Mouse (Mus musculus): ENCODE measurements around the gene Prr29. TPM values are rescaled to one million over a fixed set of nuclear protein-coding genes. Genes with fewer than 3 reads are reported as not detected.
"Not testable (repeated sequence)": the region's sequence is repeated elsewhere in the genome, so short reads cannot be mapped to it uniquely, and the experiment has no call there.

Gene Prr29
- polyA plus RNA-seq, 1 experiment from 2014 or later, result not detected

- WGBS, result 72% methylated on average over 3 of the region's 3 CpGs
Observed at GRCm38 (mm10) chr11:106386409-106386808, 21.1 kb downstream of the Prr29 start.

GRCm38 (mm10) chr11:106387020-106387419 is 21.7 kb downstream of the Prr29 start:
- Histone ChIP-seq H3K9ac (no peak overlapping the region), H3K4me3 (no peak overlapping the region), H3K4me2 (no peak overlapping the region), H3K4me1 (replicated peaks) (peaks cover 37% of the 10 kb centered on the region), H3K36me3 (no peaks in the 10 kb centered on the region), H3K9me3 (replicated peaks) (no peaks in the 10 kb centered on the region), H3K27me3 (replicated peaks) (no peaks in the 10 kb centered on the region), H3K27ac (ENCODE audit: poor library complexity, severe bottlenecking) (no peak overlapping the region)
- 66% methylated on average over 6 of the region's 6 CpGs for WGBS
- ATAC-seq (ENCODE audit: insufficient number of reproducible peaks, low FRiP score), result no peak

More at GRCm38 (mm10) chr11:106386409-106386808, 21.1 kb downstream of the Prr29 start:
- Histone ChIP-seq H3K27me3 (replicated peaks) (no peaks in the 10 kb centered on the region), H3K9ac (no peak overlapping the region), H3K4me3 (no peak overlapping the region), H3K4me1 (replicated peaks) (peaks cover 35% of the 10 kb centered on the region), H3K9me3 (replicated peaks) (no peaks in the 10 kb centered on the region), H3K27ac (ENCODE audit: poor library complexity, severe bottlenecking) (no peak overlapping the region), H3K4me2 (no peak overlapping the region), H3K36me3 (no peaks in the 10 kb centered on the region)
- no peak for ATAC-seq (ENCODE audit: insufficient number of reproducible peaks, low FRiP score)

- no peak within 1 kb of the TSS for H3K4me3 ChIP-seq
- H3K4me2 ChIP-seq, result no peak within 1 kb of the TSS
Observed at GRCm38 (mm10) chr11:106387791-106388216, 22.5 kb downstream of the Prr29 start, which contains the start of gene Icam2. Gene Icam2, minus strand, starts transcription at chr11:106388075.

GRCm38 (mm10) chr11:106389611-106390010 is 24.3 kb downstream of the Prr29 start:
- WGBS, result 31% methylated on average over 3 of the region's 3 CpGs
- H3K27ac ChIP-seq (ENCODE audit: poor library complexity, severe bottlenecking), result no peak overlapping the region

More at GRCm38 (mm10) chr11:106387791-106388216, 22.5 kb downstream of the Prr29 start, which contains the start of gene Icam2:
- Histone ChIP-seq H3K27me3 (replicated peaks) (no peaks in the 10 kb centered on the region), H3K9me3 (replicated peaks) (no peaks in the 10 kb centered on the region), H3K36me3 (no peaks in the 10 kb centered on the region), H3K27ac (ENCODE audit: poor library complexity, severe bottlenecking) (0 out of 2 replicates have a peak within 1 kb of the TSS, but pooled peaks have one; percentile 25), H3K9ac (no peak within 1 kb of the TSS), H3K4me1 (replicated peaks) (peaks cover 30% of the 10 kb centered on the region)
- 60% methylated on average over 6 of the region's 6 CpGs for WGBS
- ATAC-seq (ENCODE audit: insufficient number of reproducible peaks, low FRiP score), result no peak

GRCm38 (mm10) chr11:106390757-106391156 is 25.5 kb downstream of the Prr29 start:
- Histone ChIP-seq H3K9ac (no peak overlapping the region), H3K9me3 (replicated peaks) (no peaks in the 10 kb centered on the region), H3K27ac (ENCODE audit: poor library complexity, severe bottlenecking) (no peak overlapping the region), H3K4me1 (replicated peaks) (peaks cover 21% of the 10 kb centered on the region), H3K36me3 (no peaks in the 10 kb centered on the region), H3K27me3 (replicated peaks) (no peaks in the 10 kb centered on the region), H3K4me2 (no peak overlapping the region), H3K4me3 (no peak overlapping the region)
- ATAC-seq (ENCODE audit: insufficient number of reproducible peaks, low FRiP score), result no peak
- WGBS, result 59% methylated on average over 3 of the region's 3 CpGs

More at GRCm38 (mm10) chr11:106389611-106390010, 24.3 kb downstream of the Prr29 start:
- H3K36me3 ChIP-seq, result no peaks in the 10 kb centered on the region
- peaks cover 21% of the 10 kb centered on the region for H3K4me1 ChIP-seq (replicated peaks)
- no peak overlapping the region for H3K9ac ChIP-seq
- no peak overlapping the region for H3K4me3 ChIP-seq
- H3K9me3 ChIP-seq (replicated peaks), result no peaks in the 10 kb centered on the region
- H3K27me3 ChIP-seq (replicated peaks), result no peaks in the 10 kb centered on the region
- ATAC-seq (ENCODE audit: insufficient number of reproducible peaks, low FRiP score), result no peak
- no peak overlapping the region for H3K4me2 ChIP-seq

- Histone ChIP-seq H3K4me3 (no peak overlapping the region), H3K36me3 (no peaks in the 10 kb centered on the region), H3K9ac (0 out of 2 replicates have a peak overlapping the region, but pooled peaks have one; percentile 31), H3K4me1 (replicated peaks) (peaks cover 21% of the 10 kb centered on the region), H3K9me3 (replicated peaks) (no peaks in the 10 kb centered on the region), H3K4me2 (no peak overlapping the region), H3K27ac (ENCODE audit: poor library complexity, severe bottlenecking) (no peak overlapping the region), H3K27me3 (replicated peaks) (no peaks in the 10 kb centered on the region)
- ATAC-seq (ENCODE audit: insufficient number of reproducible peaks, low FRiP score), result no peak; the same call in 1 of the 2 replicates
- 31% methylated on average over 6 of the region's 6 CpGs for WGBS
Observed at GRCm38 (mm10) chr11:106391546-106392188, 26.4 kb downstream of the Prr29 start.

GRCm38 (mm10) chr11:106392597-106393330 is 27.5 kb downstream of the Prr29 start:
- Histone ChIP-seq H3K4me1 (replicated peaks) (peaks cover 18% of the 10 kb centered on the region; the same call in 1 of the 2 replicates), H3K27me3 (replicated peaks) (no peaks in the 10 kb centered on the region), H3K36me3 (no peaks in the 10 kb centered on the region), H3K4me2 (no peak overlapping the region), H3K9me3 (replicated peaks) (no peaks in the 10 kb centered on the region), H3K27ac (ENCODE audit: poor library complexity, severe bottlenecking) (no peak overlapping the region), H3K9ac (no peak overlapping the region), H3K4me3 (no peak overlapping the region)
- ATAC-seq (ENCODE audit: insufficient number of reproducible peaks, low FRiP score), result 0 out of 2 replicates have a peak, but pooled peaks have one; percentile 38
- WGBS, result 63% methylated on average over 7 of the region's 7 CpGs

GRCm38 (mm10) chr11:106393331-106393616 is 28.0 kb downstream of the Prr29 start:
- H3K9ac ChIP-seq, result no peak overlapping the region
- H3K4me3 ChIP-seq, result no peak overlapping the region
- ATAC-seq (ENCODE audit: insufficient number of reproducible peaks, low FRiP score), result no peak
- no peak overlapping the region for H3K4me2 ChIP-seq
- 44% methylated on average over 4 of the region's 4 CpGs for WGBS
- H3K36me3 ChIP-seq, result peaks cover 3% of the 10 kb centered on the region; the same call in 1 of the 2 replicates
- no peaks in the 10 kb centered on the region for H3K27me3 ChIP-seq (replicated peaks)
- H3K9me3 ChIP-seq (replicated peaks), result no peaks in the 10 kb centered on the region
- peaks cover 18% of the 10 kb centered on the region; the same call in 1 of the 2 replicates for H3K4me1 ChIP-seq (replicated peaks)
- H3K27ac ChIP-seq (ENCODE audit: poor library complexity, severe bottlenecking), result no peak overlapping the region

GRCm38 (mm10) chr11:106394055-106394454 is 28.8 kb downstream of the Prr29 start:
- 53% methylated on average over 2 of the region's 2 CpGs for WGBS
- H3K27ac ChIP-seq (ENCODE audit: poor library complexity, severe bottlenecking); H3K9me3 ChIP-seq (replicated peaks); ATAC-seq (ENCODE audit: insufficient number of reproducible peaks, low FRiP score); H3K9ac ChIP-seq; H3K4me2 ChIP-seq; H3K27me3 ChIP-seq (replicated peaks); H3K4me3 ChIP-seq: not testable (repeated sequence)
- Histone ChIP-seq H3K4me1 (replicated peaks) (peaks cover 16% of the 10 kb centered on the region; the same call in 1 of the 2 replicates), H3K36me3 (peaks cover 11% of the 10 kb centered on the region)

GRCm38 (mm10) chr11:106397656-106398055 is 32.4 kb downstream of the Prr29 start:
- Histone ChIP-seq H3K4me1 (replicated peaks) (no peaks in the 10 kb centered on the region), H3K36me3 (peaks cover 26% of the 10 kb centered on the region), H3K27me3 (replicated peaks) (no peaks in the 10 kb centered on the region), H3K4me2 (no peak overlapping the region), H3K27ac (ENCODE audit: poor library complexity, severe bottlenecking) (no peak overlapping the region), H3K9ac (no peak overlapping the region), H3K9me3 (replicated peaks) (no peaks in the 10 kb centered on the region), H3K4me3 (no peak overlapping the region)
- no peak for ATAC-seq (ENCODE audit: insufficient number of reproducible peaks, low FRiP score)
- WGBS, result 87% methylated on average over 3 of the region's 3 CpGs

- H3K4me3 ChIP-seq, result no peak overlapping the region
- H3K4me2 ChIP-seq, result no peak overlapping the region
- H3K9ac ChIP-seq, result no peak overlapping the region
- no peak overlapping the region for H3K27ac ChIP-seq (ENCODE audit: poor library complexity, severe bottlenecking)
- WGBS, result 88% methylated on average over 8 of the region's 8 CpGs
- no peaks in the 10 kb centered on the region for H3K27me3 ChIP-seq (replicated peaks)
- no peaks in the 10 kb centered on the region for H3K9me3 ChIP-seq (replicated peaks)
- peaks cover 33% of the 10 kb centered on the region for H3K36me3 ChIP-seq
- ATAC-seq (ENCODE audit: insufficient number of reproducible peaks, low FRiP score), result no peak
- H3K4me1 ChIP-seq (replicated peaks), result no peaks in the 10 kb centered on the region
Observed at GRCm38 (mm10) chr11:106398481-106398880, 33.2 kb downstream of the Prr29 start.
